Mouse (Mus musculus) small intestine, adult 2 months (tissue): Measurements from ENCODE around the gene Synpo2l.

ENCODE experiments used
- CTCF ChIP-seq: fragments of 200-500 bp; IDR thresholded peaks from 2 replicates; pipeline ENCODE4 v1.5.1; 2012; ENCODE audit warnings: low read depth, mild to moderate bottlenecking, control low read depth, inconsistent platforms, low read length, moderate library complexity, mixed read lengths; ENCODE audit not compliant: insufficient replicate concordance, insufficient read length; ENCODE audit errors: extremely low read depth
- POLR2A ChIP-seq: fragments of 200-500 bp; IDR thresholded peaks from 2 replicates; pipeline ENCODE4 v1.6.1; 2012; ENCODE audit warnings: low read depth, mild to moderate bottlenecking, control low read depth, inconsistent platforms, low read length, moderate library complexity

DNA sequence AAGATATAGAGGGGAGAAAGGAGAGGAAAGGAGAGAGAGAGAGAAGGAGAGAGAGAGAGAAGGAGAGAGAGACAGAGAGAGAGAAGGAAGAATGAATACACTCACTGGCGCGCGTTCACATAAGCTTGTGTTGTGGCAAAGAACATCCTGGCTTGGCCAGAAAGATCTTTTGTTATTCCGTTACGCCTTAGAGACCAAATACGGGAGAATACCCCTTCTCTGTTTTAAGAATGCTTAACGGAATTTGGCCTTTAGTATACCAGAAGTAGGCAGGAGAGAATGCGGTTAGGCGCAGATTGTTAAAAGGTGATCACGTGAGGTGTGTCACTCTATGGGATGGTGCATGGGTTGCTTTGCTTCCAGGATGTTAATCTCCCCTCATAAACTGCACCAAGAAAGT is 40.1 kb upstream of the Synpo2l start:
- no peak for TF ChIP-seq POLR2A
- no peak for TF ChIP-seq CTCF
